Mouse (Mus musculus): Measurements from ENCODE around the gene Plekha5.

- TF ChIP-seq POLR2A (IDR thresholded peaks at IDR 0.05; ENCODE audit: borderline replicate concordance, low read depth, low read length), result no peak
- no peak for TF ChIP-seq CTCF (IDR thresholded peaks at IDR 0.05; ENCODE audit: low read depth, low read length)
Observed at GRCm38 (mm10) chr6:140613822-140614221, 190.0 kb downstream of the Plekha5 start.

Data from bone marrow macrophage, adult 2 months (primary cell).